Mouse (Mus musculus) large intestine, adult 2 months (tissue): ENCODE results near the gene Srl. TPM values are rescaled to one million over a fixed set of nuclear protein-coding genes. Genes with fewer than 3 reads are reported as not detected.
A peak's percentile ranks its signal among the peaks of the same experiment; 100 is the strongest.
"Not testable (repeated sequence)": the region's sequence is repeated elsewhere in the genome, so short reads cannot be mapped to it uniquely, and the experiment has no call there.

Experiments used
- DNase-seq: peaks from one replicate; pipeline ENCODE4 v3.0.0-alpha.2; 2012; ENCODE audit warnings: low read depth, low spot score
- WGBS: fragments of 180-500 bp; shearing (Covaris S2); methylation state at CpG from one replicate; pipeline ENCODE4 v1.1.7; 2018; 5-methylcytosine and 5-hydroxymethylcytosine counted together
- polyA plus RNA-seq: library from polyadenylated mRNA; depleted of rRNA; stranded (reverse); fragments of >200 nt; gene quantifications from 2 replicates; pipeline ENCODE4 v1.2.3, GENCODE M21; 2012

The Srl gene
- polyA plus RNA-seq, 1 experiment: 3.3 TPM

- WGBS: 34% methylated on average over 1 of the region's 1 CpGs
- DNase-seq: peak; percentile 92
Measured at GRCm38 (mm10) chr16:4557085-4557484, 15.5 kb upstream of the Srl start.

- 92% methylated on average over 1 of the region's 1 CpGs for WGBS
- no peak for DNase-seq
Measured at GRCm38 (mm10) chr16:4555555-4555954, 13.9 kb upstream of the Srl start.

GRCm38 (mm10) chr16:4552829-4553550 lies 11.4 kb upstream of the Srl start:
- whole genome bisulfite sequencing: 38% methylated on average over 6 of the region's 6 CpGs
- no peak for DNase-seq

GRCm38 (mm10) chr16:4551885-4552284 lies 10.3 kb upstream of the Srl start:
- WGBS: 94% methylated on average over 12 of the region's 12 CpGs
- no peak for DNase-seq

GRCm38 (mm10) chr16:4551056-4551455 lies 9.4 kb upstream of the Srl start:
- WGBS: 23% methylated on average over 13 of the region's 13 CpGs

GRCm38 (mm10) chr16:4548953-4549688 lies 7.5 kb upstream of the Srl start:
- 37% methylated on average over 18 of the region's 18 CpGs for WGBS
- peak; percentile 68 for DNase-seq

More at GRCm38 (mm10) chr16:4551056-4551455, 9.4 kb upstream of the Srl start:
- peak; percentile 57 for DNase-seq

GRCm38 (mm10) chr16:4547611-4548010 lies 6.0 kb upstream of the Srl start:
- no peak for DNase-seq
- WGBS: 80% methylated on average over 5 of the region's 5 CpGs

- no peak for DNase-seq
- 81% methylated on average over 8 of the region's 8 CpGs for WGBS
Measured at GRCm38 (mm10) chr16:4546838-4547237, 5.2 kb upstream of the Srl start.

- WGBS: 70% methylated on average over 9 of the region's 9 CpGs
- no peak for DNase-seq
Measured at GRCm38 (mm10) chr16:4544845-4545244, 3.2 kb upstream of the Srl start.

GRCm38 (mm10) chr16:4543266-4543665 lies 1.6 kb upstream of the Srl start:
- WGBS: 70% methylated on average over 3 of the region's 3 CpGs

GRCm38 (mm10) chr16:4542236-4542774 lies 689 bp upstream of the Srl start:
- WGBS: 28% methylated on average over 7 of the region's 7 CpGs

More at GRCm38 (mm10) chr16:4543266-4543665, 1.6 kb upstream of the Srl start:
- no peak for DNase-seq

GRCm38 (mm10) chr16:4541033-4541432 lies 583 bp downstream of the Srl start:
- 43% methylated on average over 4 of the region's 4 CpGs for WGBS
- DNase-seq: no peak

More at GRCm38 (mm10) chr16:4542236-4542774, 689 bp upstream of the Srl start:
- DNase-seq: no peak

GRCm38 (mm10) chr16:4540064-4540775 lies 1.4 kb downstream of the Srl start:
- WGBS: 87% methylated on average over 12 of the region's 12 CpGs
- DNase-seq: no peak

GRCm38 (mm10) chr16:4539521-4539920 lies 2.1 kb downstream of the Srl start:
- WGBS: 68% methylated on average over 4 of the region's 4 CpGs
- no peak for DNase-seq

- WGBS: 54% methylated on average over 3 of the region's 3 CpGs
- DNase-seq: no peak
Measured at GRCm38 (mm10) chr16:4537616-4538358, 3.8 kb downstream of the Srl start.

GRCm38 (mm10) chr16:4527373-4527772 lies 14.2 kb downstream of the Srl start:
- WGBS: 84% methylated on average over 12 of the region's 12 CpGs
- DNase-seq: not testable (repeated sequence)

- WGBS: 58% methylated on average over 7 of the region's 7 CpGs
- DNase-seq: no peak
Measured at GRCm38 (mm10) chr16:4523313-4524004, 18.2 kb downstream of the Srl start.

GRCm38 (mm10) chr16:4522879-4523278 lies 18.7 kb downstream of the Srl start:
- WGBS: 67% methylated on average over 8 of the region's 8 CpGs
- DNase-seq: no peak
